Mouse (Mus musculus): ENCODE measurements around the gene Gm8857.
"Not testable (repeated sequence)": the region's sequence is repeated elsewhere in the genome, so short reads cannot be mapped to it uniquely, and the experiment has no call there.

Gene Gm8857

GRCm38 (mm10) chr5:10947505-10947904, at the start of gene Gm8857, which contains the start of gene Gm8871:
Gm8857 (plus strand) TSS chr5:10947807.
Gm8871 (plus strand) TSS chr5:10947805.
- DNase-seq (ENCODE audit: inconsistent age in 2 of 2, low spot score in 1 of 2), result not testable (repeated sequence)

- not testable (repeated sequence) for DNase-seq (ENCODE audit: inconsistent age in 2 of 2, low spot score in 1 of 2)
Measured at GRCm38 (mm10) chr5:10953512-10953911, 5.9 kb downstream of the Gm8857 start.

GRCm38 (mm10) chr5:10958057-10958456, 10.4 kb downstream of the Gm8857 start:
- not testable (repeated sequence) for DNase-seq (ENCODE audit: inconsistent age in 2 of 2, low spot score in 1 of 2)

Data from adrenal gland, adult (tissue).